Mouse (Mus musculus) erythroid progenitor cell, adult 5-6 weeks (primary cell): ENCODE data around the gene Notum. TPM values are rescaled to one million over a fixed set of nuclear protein-coding genes. Genes with fewer than 3 reads are reported as not detected.
"Not testable (repeated sequence)": the region's sequence is repeated elsewhere in the genome, so short reads cannot be mapped to it uniquely, and the experiment has no call there.

Source experiments
- ATAC-seq: replicated peaks from 2 replicates; pipeline ENCODE4 v1.8.0; 2016; ENCODE audit warnings: moderate number of reproducible peaks, mild to moderate bottlenecking, moderate TSS enrichment, inconsistent platforms; ENCODE audit not compliant: poor library complexity, low FRiP score, severe bottlenecking
- total RNA-seq, 2 experiments: library from RNA; stranded (forward) in 1 of 2; stranded (reverse) in 1 of 2; fragments of 150-400 nt in 1 of 2; fragments of 186-747, 209-891 nt in 1 of 2; gene quantifications; 2 replicates each; pipeline versions ENCODE4 v1.2.3 to v1.2.4; 2015 to 2017; ENCODE audit warnings: low replicate concordance in 2 of 2

Gene Notum
- total RNA-seq, 2 experiments from 2014 or later: not detected

DNA sequence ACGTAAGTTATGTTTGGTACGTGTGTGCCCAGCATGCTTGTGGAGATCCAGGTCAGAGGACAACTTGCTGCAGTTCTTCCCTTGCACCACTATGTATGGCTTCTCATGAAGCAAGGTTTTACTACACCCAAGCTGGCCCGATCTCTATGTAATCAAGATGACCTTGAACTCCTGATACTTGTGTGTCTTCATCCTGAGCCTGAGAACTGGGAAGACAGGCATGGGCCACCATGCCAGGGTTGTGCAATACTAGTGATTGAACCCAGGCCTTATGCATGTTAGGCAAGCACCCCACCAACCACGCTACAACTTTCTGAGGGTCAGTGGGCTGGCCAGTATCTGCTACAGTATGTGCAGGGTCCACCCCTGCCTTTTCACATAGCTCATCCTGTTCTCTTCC is 16.0 kb upstream of the Notum start:
- no peak for ATAC-seq

GRCm38 (mm10) chr11:120675875-120676274 is 14.9 kb upstream of the Notum start:
- ATAC-seq: not testable (repeated sequence)

- peak; percentile 33; the same call in 1 of the 2 replicates for ATAC-seq
Observed at GRCm38 (mm10) chr11:120673594-120674122, 12.7 kb upstream of the Notum start.

DNA sequence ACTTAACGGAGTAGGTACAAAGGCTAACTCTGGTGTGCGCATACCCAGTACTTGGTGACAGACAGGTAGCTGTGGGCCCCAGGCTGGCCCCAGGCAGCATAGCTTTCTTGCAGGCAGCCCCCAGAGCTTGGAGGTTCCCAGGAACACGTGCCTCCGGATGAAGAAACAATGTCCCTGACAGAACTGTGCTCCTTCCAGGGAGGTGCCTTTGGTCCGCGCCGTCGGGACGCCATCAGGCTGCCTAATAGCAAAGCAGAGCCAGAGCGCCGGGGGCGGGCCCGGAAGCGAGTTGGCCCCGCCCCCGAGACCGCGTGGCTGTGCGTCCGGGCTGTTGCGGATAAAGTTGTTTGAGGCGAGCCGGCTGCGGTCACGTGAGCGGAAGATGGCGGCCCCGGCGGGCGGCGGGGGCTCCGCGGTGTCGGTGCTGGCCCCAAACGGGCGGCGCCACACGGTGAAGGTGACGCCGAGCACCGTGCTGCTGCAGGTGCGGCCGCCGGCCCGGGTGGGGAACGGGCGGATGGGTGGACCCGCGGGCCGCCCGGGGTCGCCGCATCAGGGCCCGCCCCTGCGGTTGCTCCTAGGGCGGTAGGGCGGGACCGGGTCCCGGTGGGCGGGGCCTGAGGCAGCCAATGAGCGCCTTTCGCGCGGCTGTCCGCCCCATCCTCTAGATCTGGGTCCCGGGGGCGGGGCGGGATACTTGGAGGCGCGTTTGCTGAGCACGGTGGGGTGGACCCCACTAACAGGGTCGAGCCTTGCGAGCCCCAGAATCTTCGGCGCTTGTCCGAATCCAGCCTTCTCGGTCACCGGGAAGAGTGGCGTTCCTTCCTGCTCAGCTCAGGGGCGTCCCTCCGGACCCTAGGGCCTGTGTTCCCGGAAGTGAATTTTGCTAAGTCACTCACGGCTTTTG is 12.0 kb upstream of the Notum start, which contains the start of gene Aspscr1:
Gene Aspscr1 (plus strand): TSS at position 287 of the 907 bp plus-strand sequence.
- ATAC-seq: peak; percentile 92

DNA sequence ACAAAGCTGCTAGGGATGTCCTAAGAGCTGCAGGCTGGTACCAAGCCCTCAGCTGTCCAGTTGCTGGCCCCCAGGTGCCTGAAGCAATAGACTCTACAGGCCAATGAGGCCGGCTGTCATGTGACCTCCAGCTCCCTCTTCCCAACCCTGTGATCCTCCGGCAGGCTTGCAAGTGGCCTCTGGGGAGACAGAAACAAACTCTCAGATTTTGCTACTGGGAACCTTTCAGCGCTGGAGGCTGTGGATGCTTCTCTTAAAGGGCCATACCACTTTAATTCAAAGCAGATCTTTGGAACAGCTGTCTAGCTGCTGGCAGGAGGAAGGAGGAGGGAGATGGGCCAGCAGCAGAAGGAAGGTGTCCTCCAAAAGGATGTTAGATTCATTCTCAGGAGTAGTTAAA is 5.6 kb upstream of the Notum start:
- ATAC-seq: no peak

GRCm38 (mm10) chr11:120665406-120665805 is 4.4 kb upstream of the Notum start:
- ATAC-seq: no peak

- no peak for ATAC-seq
Observed at GRCm38 (mm10) chr11:120663714-120664113, 2.7 kb upstream of the Notum start.

DNA sequence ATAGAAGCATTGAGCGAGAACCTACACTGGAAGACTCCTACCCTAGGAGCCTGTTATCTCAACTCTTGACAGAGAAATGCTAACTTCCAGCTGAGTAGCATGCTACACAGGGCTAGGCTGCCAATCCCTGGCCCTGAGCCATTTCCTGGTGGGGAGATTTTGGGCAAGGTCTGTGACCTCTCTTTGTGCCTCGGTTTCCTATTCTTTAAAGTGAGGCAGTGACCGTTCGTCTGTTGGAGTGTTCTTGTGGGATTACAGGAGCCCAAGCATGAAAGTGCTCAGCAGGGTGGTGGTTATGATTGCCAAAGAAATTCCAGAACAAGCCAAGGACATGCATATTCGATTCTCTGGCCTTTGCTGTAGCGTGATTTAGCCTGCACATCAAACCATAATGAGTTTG is 1.8 kb upstream of the Notum start:
- ATAC-seq: no peak

GRCm38 (mm10) chr11:120660301-120661075 is 487 bp downstream of the Notum start:
- ATAC-seq: no peak

GRCm38 (mm10) chr11:120659509-120660300 is 1.3 kb downstream of the Notum start:
- ATAC-seq: no peak

DNA sequence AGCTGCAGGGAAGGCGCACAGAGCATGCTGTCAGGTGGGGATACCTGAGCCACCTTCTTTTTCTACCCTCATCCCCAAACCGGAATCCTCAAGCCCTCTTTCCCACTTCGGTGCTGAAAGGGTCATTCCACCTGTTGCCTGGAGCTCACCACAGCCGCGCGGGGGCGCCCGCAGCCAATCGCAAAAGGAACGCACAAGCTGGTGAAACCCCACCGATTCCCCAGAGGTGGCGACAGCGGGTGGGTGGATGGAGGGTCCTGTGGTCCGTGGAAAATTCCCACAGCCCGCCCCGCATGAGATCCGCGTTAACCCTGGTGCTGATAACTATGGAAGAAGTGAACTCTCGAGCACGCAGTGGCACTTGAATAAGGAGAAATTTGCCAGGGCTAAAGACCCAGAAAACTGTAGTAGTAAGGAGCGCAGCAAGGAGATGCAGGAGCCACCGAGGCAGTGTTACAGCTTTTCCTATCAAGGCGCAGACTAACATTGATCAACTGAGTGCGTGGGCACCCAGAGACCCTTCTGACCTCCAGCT is 2.0 kb downstream of the Notum start:
- 0 out of 2 replicates have a peak, but pooled peaks have one; percentile 56 for ATAC-seq

DNA sequence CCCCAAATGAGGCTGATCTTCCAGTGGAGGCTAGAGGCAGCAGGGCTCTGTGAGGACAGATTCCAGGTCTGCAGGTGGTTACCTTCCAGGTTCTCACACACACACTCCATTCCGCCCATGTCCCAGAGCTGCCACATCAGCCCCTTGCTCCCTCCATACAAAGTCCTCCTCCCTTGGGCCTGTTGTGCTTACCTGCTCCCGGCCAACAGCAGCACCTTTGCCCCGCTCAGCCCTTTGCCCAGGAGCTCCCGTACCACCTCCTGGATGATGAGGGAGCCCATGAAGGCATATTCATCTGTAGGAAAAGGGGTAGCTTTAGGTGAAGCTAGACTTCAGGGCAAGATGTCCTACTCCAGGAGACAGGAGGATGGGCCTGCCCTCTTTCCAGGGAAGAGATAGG is 3.7 kb downstream of the Notum start:
- no peak for ATAC-seq

DNA sequence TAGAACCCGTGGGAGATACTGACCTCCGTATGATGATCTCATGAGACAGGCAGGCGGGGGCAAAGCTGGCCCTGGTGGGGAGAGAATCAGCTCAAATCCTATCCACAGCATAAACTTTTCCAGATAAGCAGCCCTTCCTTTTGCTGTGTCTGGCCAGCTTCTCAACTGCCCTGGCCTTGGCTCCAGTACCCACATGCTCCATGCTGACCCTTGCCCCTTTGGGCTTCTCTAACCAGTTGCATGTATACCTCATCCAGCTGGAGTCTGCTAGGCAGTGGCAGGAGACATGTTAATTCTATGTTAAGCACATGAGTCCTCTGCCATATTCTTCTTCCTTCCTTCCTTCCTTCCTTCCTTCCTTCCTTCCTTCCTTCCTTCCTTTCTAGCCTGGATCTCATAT is 6.2 kb downstream of the Notum start:
- no peak for ATAC-seq

DNA sequence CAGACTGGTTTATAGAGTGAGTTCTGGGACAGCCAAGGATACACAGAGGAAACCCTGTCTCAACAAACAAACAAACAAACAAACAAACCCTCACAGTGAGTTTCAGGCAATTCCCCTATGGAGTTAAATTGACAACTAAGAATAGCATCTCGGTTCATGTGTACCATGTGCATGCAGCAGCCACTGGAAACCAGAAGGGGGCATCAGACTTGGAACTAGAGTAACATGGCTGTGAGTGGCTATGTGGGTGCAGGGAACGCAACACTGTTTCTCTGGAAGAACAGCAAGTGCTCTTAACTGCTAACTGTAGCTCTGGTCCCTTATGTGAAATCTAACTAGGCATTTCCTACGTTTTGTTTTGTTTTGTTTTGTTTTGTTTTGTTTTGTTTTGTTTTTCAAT is 9.1 kb downstream of the Notum start:
- peak; percentile 51; the same call in 1 of the 2 replicates for ATAC-seq

GRCm38 (mm10) chr11:120648001-120648476 is 12.9 kb downstream of the Notum start, which contains the start of gene Myadml2:
Gene Myadml2 (minus strand): TSS chr11:120648158.
- ATAC-seq: no peak

DNA sequence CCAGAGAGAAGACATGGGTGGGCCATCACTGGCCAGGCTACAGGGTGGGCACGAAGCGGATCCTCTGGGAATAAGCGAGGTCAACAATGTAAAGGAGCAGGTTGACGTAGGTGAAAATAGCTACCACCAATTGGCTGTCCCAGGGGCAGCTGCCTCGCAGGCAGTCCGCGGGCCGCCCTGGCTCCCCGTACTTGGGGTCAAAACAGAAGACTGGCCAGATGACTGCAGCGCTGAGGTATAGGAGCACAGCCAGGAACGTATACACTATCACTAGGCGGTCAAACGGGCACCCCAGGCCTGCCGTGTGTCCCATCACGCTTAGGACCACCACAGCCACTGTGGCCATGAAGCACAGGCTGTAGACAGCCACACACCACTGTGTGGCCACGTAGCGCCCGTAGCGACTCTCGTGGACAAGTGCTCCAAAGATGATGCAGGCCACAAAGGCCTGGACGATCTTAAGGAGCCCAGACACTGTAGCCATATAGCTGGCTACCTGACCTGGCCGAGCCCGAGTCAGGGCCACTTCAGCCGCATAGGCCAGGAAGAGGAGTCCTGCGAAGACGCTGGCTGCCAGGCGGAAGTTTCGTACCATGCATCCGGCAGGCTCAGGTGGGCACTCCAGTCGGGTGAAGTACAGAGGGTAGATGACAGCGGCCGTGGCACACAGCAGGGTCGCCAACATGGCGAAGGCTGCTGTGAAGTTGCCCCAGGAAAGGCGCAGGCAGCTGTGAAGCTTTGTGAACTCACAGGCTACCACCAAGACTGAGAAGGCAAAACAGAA is 13.7 kb downstream of the Notum start:
- ATAC-seq: no peak

GRCm38 (mm10) chr11:120643601-120643987 is 17.4 kb downstream of the Notum start, which contains the start of gene Pycr1:
Gene Pycr1 (minus strand): TSS chr11:120643769.
- peak; percentile 94 for ATAC-seq

- peak; percentile 33 for ATAC-seq
Observed at GRCm38 (mm10) chr11:120642939-120643600, 17.9 kb downstream of the Notum start.
